Mouse (Mus musculus) forebrain, embryonic 11.5 days (tissue): ENCODE measurements around the gene Hsd17b3. TPM values are rescaled to one million over a fixed set of nuclear protein-coding genes. Genes with fewer than 3 reads are reported as not detected.

Experiments used
- ATAC-seq: fragments of 200-750 bp; cut with Nextera tagmentation; replicated peaks from 2 replicates; pipeline ENCODE4 v1.8.0; 2017; ENCODE audit warnings: moderate TSS enrichment; ENCODE audit not compliant: low FRiP score
- DNase-seq: peaks from one replicate; pipeline ENCODE4 v3.0.0-alpha.2; 2017; ENCODE audit warnings: low spot score
- H3K27ac ChIP-seq: fragments of 300-500 bp; sonication (generic); 2 replicates; pipeline ENCODE4 v1.5.1; 2014; ENCODE audit warnings: low read depth, low read length
- H3K27me3 ChIP-seq: fragments of 300-500 bp; sonication (generic); 2 replicates; pipeline ENCODE4 v1.6.1; 2014; ENCODE audit warnings: mild to moderate bottlenecking, low read length, mixed read lengths; ENCODE audit not compliant: control insufficient read depth, insufficient read depth
- H3K36me3 ChIP-seq: fragments of 300-500 bp; sonication (generic); 2 replicates; pipeline ENCODE4 v1.6.1; 2014; ENCODE audit warnings: mild to moderate bottlenecking, low read length, moderate library complexity, mixed read lengths; ENCODE audit not compliant: control insufficient read depth, insufficient read depth
- H3K4me1 ChIP-seq: fragments of 300-500 bp; sonication (generic); replicated peaks from 2 replicates; pipeline ENCODE4 v1.6.1; 2014; ENCODE audit warnings: low read length, mixed read lengths; ENCODE audit not compliant: control insufficient read depth, insufficient read depth
- H3K4me2 ChIP-seq: fragments of 300-500 bp; sonication (generic); 2 replicates; pipeline ENCODE4 v1.6.1; 2014; ENCODE audit warnings: low read depth, mild to moderate bottlenecking, low read length, moderate library complexity, mixed read lengths; ENCODE audit not compliant: severe bottlenecking
- H3K4me3 ChIP-seq: fragments of 300-500 bp; sonication (generic); 2 replicates; pipeline ENCODE4 v1.5.1; 2014; ENCODE audit warnings: low read depth, low read length
- H3K9ac ChIP-seq: fragments of 300-500 bp; sonication (generic); 2 replicates; pipeline ENCODE4 v1.6.1; 2014; ENCODE audit warnings: low read length
- H3K9me3 ChIP-seq: fragments of 300-500 bp; sonication (generic); 2 replicates; pipeline ENCODE4 v1.6.1; 2016; ENCODE audit warnings: low read length, mixed read lengths; ENCODE audit not compliant: control insufficient read depth
- WGBS: fragments of 180-500 bp; shearing (Covaris S2); extraction: QIAGEN DNeasy Blood & Tissue Kit; methylation state at CpG from one replicate; pipeline ENCODE4 v1.1.7; 2014; 5-methylcytosine and 5-hydroxymethylcytosine counted together
- polyA plus RNA-seq: library from polyadenylated mRNA; unstranded; fragments of >200 nt; fragmentation: Nextera tagmentation; extraction: Ambion mirVana; gene quantifications from 2 replicates; pipeline ENCODE4 v1.2.1, GENCODE M21; 2014

Hsd17b3 gene
- polyA plus RNA-seq, 1 experiment from 2014 or later = not detected

GRCm38 (mm10) chr13:64039976-64040375 lies 49.1 kb downstream of the Hsd17b3 start:
- peaks cover 2% of the 10 kb centered on the region; the same call in 1 of the 2 replicates for H3K27me3 ChIP-seq
- no peak overlapping the region for H3K4me2 ChIP-seq
- H3K9ac ChIP-seq = no peak overlapping the region
- H3K27ac ChIP-seq = no peak overlapping the region
- no peak overlapping the region for H3K4me3 ChIP-seq
- 87% methylated on average over 10 of the region's 10 CpGs for WGBS
- no peaks in the 10 kb centered on the region for H3K4me1 ChIP-seq
- no peaks in the 10 kb centered on the region for H3K36me3 ChIP-seq
- no peaks in the 10 kb centered on the region for H3K9me3 ChIP-seq
- DNase-seq (no peak), ATAC-seq (no peak)

GRCm38 (mm10) chr13:64038114-64038513 lies 50.9 kb downstream of the Hsd17b3 start:
- Histone ChIP-seq H3K4me3 (no peak overlapping the region), H3K36me3 (no peaks in the 10 kb centered on the region), H3K27ac (no peak overlapping the region), H3K4me2 (no peak overlapping the region), H3K9ac (no peak overlapping the region), H3K9me3 (no peaks in the 10 kb centered on the region), H3K27me3 (peaks cover 2% of the 10 kb centered on the region; the same call in 1 of the 2 replicates), H3K4me1 (no peaks in the 10 kb centered on the region)
- ATAC-seq (no peak), DNase-seq (no peak)

GRCm38 (mm10) chr13:64036079-64037011 lies 52.7 kb downstream of the Hsd17b3 start:
- peak; percentile 77 for DNase-seq
- Histone ChIP-seq H3K36me3 (no peaks in the 10 kb centered on the region), H3K4me3 (no peak overlapping the region), H3K4me1 (no peaks in the 10 kb centered on the region), H3K27me3 (peaks cover 2% of the 10 kb centered on the region; the same call in 1 of the 2 replicates), H3K9ac (no peak overlapping the region), H3K4me2 (no peak overlapping the region), H3K27ac (no peak overlapping the region), H3K9me3 (no peaks in the 10 kb centered on the region)
- peak; percentile 82 for ATAC-seq
- 19% methylated on average over 13 of the region's 13 CpGs for WGBS

- Histone ChIP-seq H3K27me3 (peaks cover 2% of the 10 kb centered on the region; the same call in 1 of the 2 replicates), H3K4me1 (no peaks in the 10 kb centered on the region), H3K9me3 (no peaks in the 10 kb centered on the region), H3K4me2 (no peak overlapping the region), H3K27ac (no peak overlapping the region), H3K9ac (no peak overlapping the region), H3K4me3 (no peak overlapping the region), H3K36me3 (no peaks in the 10 kb centered on the region)
- 18% methylated on average over 8 of the region's 8 CpGs for WGBS
- no peak for DNase-seq
- no peak for ATAC-seq
These were observed 54.0 kb downstream of the Hsd17b3 start for GRCm38 (mm10) chr13:64035036-64035435.

GRCm38 (mm10) chr13:64033921-64034320 lies 55.1 kb downstream of the Hsd17b3 start:
- Histone ChIP-seq H3K4me2 (no peak overlapping the region), H3K27ac (no peak overlapping the region), H3K36me3 (no peaks in the 10 kb centered on the region), H3K9me3 (no peaks in the 10 kb centered on the region), H3K9ac (no peak overlapping the region), H3K27me3 (peaks cover 2% of the 10 kb centered on the region; the same call in 1 of the 2 replicates), H3K4me3 (no peak overlapping the region), H3K4me1 (no peaks in the 10 kb centered on the region)
- DNase-seq (no peak), ATAC-seq (no peak)
- WGBS = 88% methylated on average over 6 of the region's 6 CpGs

GRCm38 (mm10) chr13:64033181-64033580 lies 55.8 kb downstream of the Hsd17b3 start:
- H3K4me3 ChIP-seq = no peak overlapping the region
- H3K9me3 ChIP-seq = no peaks in the 10 kb centered on the region
- DNase-seq (no peak), ATAC-seq (no peak)
- H3K4me2 ChIP-seq = no peak overlapping the region
- H3K36me3 ChIP-seq = no peaks in the 10 kb centered on the region
- peaks cover 2% of the 10 kb centered on the region; the same call in 1 of the 2 replicates for H3K27me3 ChIP-seq
- H3K9ac ChIP-seq = no peak overlapping the region
- no peak overlapping the region for H3K27ac ChIP-seq
- 85% methylated on average over 4 of the region's 4 CpGs for WGBS
- no peaks in the 10 kb centered on the region for H3K4me1 ChIP-seq

- no peak overlapping the region for H3K4me3 ChIP-seq
- H3K4me1 ChIP-seq = no peaks in the 10 kb centered on the region
- ATAC-seq (no peak), DNase-seq (no peak)
- no peak overlapping the region for H3K4me2 ChIP-seq
- no peaks in the 10 kb centered on the region for H3K36me3 ChIP-seq
- H3K27ac ChIP-seq = no peak overlapping the region
- H3K27me3 ChIP-seq = no peaks in the 10 kb centered on the region
- H3K9ac ChIP-seq = no peak overlapping the region
- 78% methylated on average over 4 of the region's 4 CpGs for WGBS
- no peaks in the 10 kb centered on the region for H3K9me3 ChIP-seq
These were observed 57.8 kb downstream of the Hsd17b3 start for GRCm38 (mm10) chr13:64031254-64031653.

GRCm38 (mm10) chr13:64030792-64031191 lies 58.2 kb downstream of the Hsd17b3 start:
- H3K9me3 ChIP-seq = no peaks in the 10 kb centered on the region
- no peak for ATAC-seq
- DNase-seq = no peak
- no peaks in the 10 kb centered on the region for H3K4me1 ChIP-seq
- no peak overlapping the region for H3K4me3 ChIP-seq
- WGBS = 68% methylated on average over 1 of the region's 1 CpGs
- no peak overlapping the region for H3K27ac ChIP-seq
- H3K4me2 ChIP-seq = no peak overlapping the region
- no peaks in the 10 kb centered on the region for H3K36me3 ChIP-seq
- H3K27me3 ChIP-seq = no peaks in the 10 kb centered on the region
- H3K9ac ChIP-seq = no peak overlapping the region

GRCm38 (mm10) chr13:64024803-64025202 lies 64.2 kb downstream of the Hsd17b3 start:
- ATAC-seq (no peak), DNase-seq (no peak)
- Histone ChIP-seq H3K36me3 (no peaks in the 10 kb centered on the region), H3K9ac (no peak overlapping the region), H3K4me1 (peaks cover 5% of the 10 kb centered on the region; the same call in 1 of the 2 replicates), H3K9me3 (no peaks in the 10 kb centered on the region), H3K4me3 (no peak overlapping the region), H3K27me3 (no peaks in the 10 kb centered on the region), H3K27ac (no peak overlapping the region), H3K4me2 (no peak overlapping the region)
- WGBS = 83% methylated on average over 4 of the region's 4 CpGs
